Mouse (Mus musculus) kidney, adult 18-20 months (tissue): ENCODE measurements around the gene Emilin3.
"Not testable (repeated sequence)": the region's sequence is repeated elsewhere in the genome, so short reads cannot be mapped to it uniquely, and the experiment has no call there.

Source experiments
- DNase-seq: peaks from one replicate; pipeline ENCODE4 v3.0.0; 2021

Gene Emilin3

DNA sequence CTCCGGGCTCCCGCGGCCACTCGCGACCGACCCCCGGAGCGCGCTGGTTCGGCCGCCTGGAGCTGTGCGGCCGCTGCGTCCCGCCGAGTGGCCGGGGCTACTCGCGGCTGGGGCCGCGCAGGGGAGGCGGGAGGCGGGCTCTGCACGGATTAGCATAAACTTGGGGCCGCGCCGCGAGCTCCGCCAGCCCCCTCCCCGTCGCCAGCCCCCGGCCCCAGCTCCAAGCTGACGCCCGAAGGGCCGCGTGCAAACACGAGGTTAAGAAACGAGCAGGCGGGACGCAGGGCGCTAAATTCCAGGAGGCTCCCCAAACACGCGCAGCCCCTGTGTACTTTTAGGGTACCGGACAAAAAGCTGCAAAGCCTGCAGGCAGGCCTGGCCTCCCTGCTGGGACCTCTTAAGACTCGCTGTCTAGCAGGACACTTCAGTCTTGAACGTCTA, at the start of gene Emilin3:
Gene Emilin3 (minus strand): TSS at position 98 of the 441 bp plus-strand sequence.
- no peak for DNase-seq

DNA sequence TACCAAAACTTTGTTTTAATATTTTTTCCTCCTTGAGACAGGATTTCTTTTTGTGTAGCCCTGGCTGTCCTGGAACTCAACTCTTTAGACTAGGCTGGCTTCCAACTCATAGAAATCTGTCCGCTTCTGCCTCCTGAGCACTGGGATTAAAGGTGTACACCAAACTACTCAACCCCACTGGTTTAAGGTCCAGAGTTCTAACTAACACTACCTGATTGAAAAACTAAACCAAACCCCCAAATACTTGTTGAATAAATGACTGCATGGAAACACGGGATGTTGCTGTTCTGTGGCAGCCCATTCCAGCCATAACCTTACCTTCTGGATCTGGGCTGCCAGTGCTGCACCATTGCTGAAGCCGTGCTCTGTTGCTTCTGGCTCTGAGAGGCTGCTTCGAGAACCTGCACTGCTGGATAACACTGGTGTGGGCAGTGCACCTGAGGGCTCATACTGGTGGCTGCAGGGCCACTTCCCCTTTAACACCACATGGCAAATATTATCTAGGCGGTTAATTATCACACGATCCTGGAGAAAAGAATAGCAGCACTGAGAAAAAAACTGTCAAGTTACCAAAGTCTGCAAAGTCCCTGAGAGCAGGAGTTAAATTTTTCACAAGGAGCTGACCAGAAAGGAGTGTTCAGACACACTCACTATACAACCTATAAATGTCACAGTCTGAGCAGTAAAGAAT, 49.0 kb upstream of the Emilin3 start:
- DNase-seq = peak; percentile 32

DNA sequence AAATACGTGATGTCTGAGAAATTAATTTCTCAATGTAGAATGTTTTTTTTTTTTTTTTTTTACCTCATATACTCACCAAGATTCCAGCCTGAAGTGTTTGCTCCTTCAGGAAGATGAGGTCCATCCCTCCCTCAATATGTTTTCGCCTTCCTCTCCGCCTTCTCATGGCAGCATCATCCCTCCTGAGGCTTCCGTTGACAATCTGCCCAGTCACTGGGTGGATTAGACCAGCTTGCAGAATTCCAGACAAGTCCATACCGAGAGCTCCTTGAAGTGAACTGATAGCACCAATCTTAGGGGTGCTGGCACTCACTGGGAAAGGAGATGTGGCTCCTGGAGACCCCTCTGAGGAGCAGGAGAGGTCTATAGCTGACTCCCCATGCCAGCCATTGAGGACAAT, 47.8 kb upstream of the Emilin3 start:
- DNase-seq = no peak

DNA sequence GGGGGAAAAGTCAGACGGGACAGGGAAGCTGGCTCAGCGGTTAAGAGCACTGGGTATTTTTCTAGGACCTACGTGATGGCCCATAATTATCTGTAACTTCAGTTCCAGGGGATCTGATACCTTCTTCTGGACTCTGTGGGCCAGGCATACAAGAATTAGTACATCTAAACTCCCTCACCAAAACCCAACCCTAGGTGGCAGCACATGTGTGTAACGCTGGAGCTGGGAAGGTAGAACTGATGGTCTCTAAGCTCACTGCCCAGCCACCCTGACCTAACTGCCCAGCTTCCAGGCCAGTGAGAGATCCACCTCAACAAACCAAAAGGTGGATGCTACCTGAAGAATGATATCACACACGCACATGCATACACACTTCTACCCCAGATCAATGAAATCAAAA, 46.6 kb upstream of the Emilin3 start:
- DNase-seq = peak; percentile 63

DNA sequence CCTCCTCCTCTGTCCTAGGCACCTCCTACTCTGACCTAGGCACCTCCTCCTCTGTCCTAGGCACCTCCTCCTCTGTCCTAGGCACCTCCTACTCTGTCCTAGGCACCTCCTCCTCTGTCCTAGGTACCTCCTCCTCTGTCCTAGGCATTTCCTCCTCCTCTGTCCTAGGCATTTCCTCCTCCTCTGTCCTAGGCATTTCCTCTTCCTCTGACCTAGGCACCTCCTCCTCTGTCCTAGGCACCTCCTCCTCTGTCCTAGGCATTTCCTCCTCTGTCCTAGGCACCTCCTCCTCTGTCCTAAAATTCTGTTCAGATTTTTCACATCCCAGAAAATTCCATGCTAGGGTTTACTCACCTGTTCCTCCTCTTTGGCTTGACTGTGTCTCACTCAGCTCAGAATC, 45.7 kb upstream of the Emilin3 start:
- DNase-seq = not testable (repeated sequence)

DNA sequence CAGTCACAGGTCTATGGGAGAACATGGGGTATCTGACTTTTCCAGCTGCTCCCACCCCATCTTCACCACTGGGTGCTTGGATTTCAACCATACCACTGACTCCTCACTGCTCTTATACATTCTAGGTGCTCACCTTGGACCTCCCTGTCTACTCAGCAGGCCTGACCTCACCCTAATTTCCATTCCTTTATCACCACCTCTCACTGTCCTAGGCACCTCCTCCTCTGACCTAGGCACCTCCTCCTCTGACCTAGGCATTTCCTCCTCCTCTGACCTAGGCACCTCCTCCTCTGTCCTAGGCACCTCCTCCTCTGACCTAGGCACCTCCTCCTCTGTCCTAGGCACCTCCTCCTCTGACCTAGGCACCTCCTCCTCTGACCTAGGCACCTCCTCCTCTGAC, 45.2 kb upstream of the Emilin3 start:
- not testable (repeated sequence) for DNase-seq

DNA sequence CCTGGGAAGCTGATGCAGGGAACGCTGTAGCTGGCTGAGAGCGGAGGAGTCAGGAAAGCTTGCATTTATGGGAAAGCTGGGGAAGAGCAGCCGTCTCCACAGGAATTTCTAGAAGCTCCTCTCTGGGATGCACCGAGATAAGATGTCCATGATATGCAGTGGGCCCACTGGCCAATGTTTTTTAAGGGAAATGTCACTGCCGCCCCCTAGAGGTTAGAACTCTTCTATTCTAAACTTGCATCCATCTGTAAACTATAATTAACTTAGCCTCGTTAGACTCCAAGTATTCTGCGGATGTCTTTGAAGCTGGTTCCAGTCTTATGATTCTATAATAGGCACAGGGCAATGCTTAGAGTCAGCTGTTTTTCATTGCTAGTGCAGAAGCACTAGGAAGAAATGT, 43.2 kb upstream of the Emilin3 start:
- DNase-seq = no peak

DNA sequence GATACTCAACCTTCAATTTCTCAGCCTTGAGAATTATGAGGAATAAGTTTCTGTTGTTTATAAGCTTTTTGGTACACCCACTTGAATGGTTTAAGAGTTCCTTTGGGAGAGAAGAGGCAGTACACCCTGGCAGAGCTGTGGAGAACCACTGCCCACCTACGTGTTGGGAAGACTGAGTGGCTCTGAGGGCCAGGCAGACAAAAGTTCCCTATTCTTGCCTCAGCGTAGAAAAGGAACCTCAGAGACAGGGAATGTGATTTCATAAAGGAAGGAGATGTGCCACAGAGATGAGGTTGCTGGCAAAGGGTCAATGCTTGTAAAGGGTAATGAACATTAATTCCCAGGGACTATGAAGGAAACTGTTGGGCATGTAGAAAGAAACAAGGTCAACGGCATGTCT, 42.4 kb upstream of the Emilin3 start:
- DNase-seq = no peak

DNA sequence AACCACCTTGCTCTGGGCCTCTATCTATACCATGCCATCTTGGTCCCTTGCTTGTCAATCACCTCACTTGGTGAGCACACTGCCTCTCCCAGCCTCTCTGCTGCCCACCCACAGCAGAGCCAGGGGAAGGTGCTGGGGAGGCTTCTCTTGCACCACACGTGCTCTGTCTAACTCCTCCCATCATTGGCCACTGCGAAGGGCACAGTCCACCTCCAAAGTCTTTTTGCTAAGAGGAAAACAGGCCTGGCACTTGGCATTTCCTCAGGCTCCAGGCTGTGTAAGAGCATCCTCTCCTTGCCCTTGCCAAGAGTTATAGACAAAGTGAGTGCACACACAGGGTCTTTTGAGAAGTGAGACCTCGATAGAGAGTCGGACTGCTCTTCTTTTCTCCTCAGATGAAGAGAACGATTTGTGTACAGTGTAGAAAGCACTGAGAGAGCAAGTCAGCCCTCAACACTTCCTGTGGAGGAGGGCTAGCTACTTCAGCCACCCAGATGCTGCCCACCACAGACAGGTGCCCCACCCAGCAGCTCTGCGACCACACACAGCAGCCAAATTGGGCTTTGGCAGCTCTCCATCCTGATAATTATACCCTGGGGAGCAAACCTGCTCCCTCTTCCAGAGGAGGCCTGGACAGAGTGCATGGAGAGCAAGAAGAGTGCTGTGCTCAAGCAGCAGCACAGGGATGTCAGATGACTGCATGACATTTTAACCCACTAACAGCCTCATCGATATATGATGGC, 41.2 kb upstream of the Emilin3 start:
- no peak for DNase-seq

DNA sequence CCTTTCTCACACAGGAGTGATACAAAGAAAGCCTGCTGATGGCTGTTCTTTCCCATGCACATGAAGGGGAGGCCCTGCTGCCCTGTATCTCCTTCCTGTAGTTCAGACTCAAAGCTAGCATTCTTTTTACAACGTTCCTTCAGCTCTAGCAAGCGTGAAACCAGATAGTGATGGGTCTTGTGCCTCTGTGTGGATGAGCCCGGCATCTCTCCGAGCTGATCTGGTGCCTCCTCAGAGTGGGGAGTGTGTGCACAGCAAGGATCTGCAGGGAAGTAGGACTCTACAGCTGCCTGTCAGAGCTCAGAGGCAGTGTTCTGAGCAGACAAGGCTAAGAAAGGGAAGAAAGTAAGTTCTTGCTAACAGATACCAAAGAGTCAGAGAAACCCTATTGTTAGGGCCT, 39.5 kb upstream of the Emilin3 start:
- DNase-seq = no peak

DNA sequence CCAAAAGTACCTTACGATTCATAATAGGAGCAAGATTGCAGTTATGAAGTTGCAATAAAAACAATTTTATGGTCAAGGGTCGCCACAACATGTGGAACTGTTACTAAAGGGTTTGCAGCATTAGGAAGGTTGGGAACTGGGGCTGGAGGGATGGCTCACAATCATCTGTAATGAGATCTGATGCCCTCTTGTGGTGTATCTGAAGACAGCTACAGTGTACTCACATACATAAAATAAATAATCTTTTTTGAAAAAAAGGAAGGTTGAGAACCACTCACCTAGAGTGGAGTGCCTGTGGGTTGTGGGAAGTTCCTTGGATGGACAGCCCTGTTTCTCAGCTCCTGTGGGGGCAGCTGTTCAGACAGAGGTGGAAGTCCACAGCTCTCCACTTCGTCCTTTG, 30.3 kb upstream of the Emilin3 start:
- DNase-seq = no peak

DNA sequence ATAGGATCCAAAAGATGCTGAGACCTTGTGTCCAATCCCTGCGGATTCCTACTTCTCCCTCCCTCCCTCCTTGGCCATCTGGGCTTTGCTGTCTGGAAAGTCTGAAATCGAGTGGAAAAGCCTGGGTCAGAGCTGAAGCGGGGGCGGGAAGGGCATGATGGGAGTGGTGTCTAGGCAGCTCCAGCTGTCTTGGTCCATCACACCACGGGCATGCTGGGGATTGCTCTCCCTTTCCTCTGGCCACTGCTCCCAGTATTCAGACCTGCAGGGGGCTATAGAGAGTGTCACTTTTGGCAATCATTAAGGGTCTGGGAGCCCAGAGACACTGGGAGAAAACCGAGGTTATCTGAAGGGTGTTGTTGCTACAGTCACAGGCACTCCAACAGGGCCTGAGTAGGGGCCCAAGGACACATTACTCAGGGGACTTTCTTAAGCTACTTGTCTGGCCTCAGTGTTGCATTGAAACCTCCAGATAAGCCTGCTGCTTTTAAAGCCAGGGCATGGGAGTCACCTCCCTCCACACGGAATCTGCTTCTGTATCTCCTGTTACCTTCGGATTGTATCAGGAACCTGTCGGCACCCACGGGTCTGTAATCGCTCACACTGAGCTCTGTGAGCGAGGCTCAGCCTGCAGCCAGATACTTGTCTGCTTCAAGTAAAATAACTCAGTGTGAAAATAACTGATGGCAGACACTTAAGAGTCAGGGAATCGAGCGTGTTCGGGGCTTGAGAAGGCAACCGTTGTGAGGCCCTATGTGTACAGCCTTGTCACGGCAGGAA, 29.0 kb upstream of the Emilin3 start:
- no peak for DNase-seq

DNA sequence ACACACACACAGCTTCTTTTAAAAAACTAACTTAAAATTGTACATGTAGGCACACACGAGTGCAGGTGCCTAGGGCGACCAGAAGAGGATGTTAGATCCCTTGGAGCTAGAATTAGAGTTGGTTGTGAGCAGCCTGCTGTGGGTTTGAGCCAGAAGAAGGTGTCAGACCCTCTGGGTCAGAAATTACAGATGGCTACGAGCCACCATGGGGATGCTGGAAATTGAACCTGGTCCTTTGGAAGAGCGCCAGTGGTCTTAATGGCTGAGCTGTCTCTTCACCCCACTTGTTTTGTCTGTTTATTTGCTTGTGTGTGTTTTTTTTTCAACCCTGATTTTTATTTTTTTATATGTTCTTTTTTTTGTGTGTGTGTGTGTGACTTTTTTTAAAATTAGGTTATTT, 22.3 kb upstream of the Emilin3 start:
- DNase-seq = no peak

DNA sequence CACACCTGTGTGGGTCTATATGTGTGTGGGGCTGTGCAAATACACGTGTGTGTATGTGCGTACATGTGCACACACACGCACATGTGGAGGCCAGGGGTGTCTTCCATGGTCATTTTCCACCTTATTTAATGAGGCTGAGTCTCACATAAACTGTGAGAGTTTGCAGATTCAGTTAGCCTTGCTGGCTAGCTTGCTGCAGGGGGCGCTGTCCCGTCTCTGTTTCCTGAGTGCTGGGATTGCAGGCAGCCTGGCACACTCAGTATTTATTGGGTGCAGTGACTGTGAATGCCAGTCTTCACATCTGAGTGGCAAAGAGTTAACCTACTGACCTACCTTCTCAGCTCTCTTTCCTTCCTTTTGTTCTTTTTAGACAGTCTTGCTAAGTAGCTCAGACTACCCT, 21.8 kb upstream of the Emilin3 start:
- DNase-seq = no peak

DNA sequence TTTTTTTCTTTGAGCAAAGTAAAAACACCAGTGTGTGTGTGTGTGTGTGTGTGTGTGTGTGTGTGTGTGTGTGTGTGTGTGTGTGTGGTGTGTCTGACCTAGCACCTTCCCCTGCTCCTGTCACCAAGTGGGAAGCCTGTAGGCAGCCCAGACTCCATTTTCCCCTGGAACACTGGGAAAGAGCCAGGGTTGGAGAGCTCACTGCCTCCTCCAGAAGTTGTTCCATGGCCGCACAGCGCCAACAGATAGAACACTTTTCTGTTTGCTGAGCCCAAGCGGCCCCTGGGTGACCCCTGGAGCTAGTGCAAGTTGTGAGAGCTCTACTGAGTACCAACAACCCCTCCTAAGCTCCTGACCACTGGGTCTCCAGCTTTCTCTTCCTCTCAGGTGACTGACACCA, 20.9 kb upstream of the Emilin3 start:
- DNase-seq = no peak

DNA sequence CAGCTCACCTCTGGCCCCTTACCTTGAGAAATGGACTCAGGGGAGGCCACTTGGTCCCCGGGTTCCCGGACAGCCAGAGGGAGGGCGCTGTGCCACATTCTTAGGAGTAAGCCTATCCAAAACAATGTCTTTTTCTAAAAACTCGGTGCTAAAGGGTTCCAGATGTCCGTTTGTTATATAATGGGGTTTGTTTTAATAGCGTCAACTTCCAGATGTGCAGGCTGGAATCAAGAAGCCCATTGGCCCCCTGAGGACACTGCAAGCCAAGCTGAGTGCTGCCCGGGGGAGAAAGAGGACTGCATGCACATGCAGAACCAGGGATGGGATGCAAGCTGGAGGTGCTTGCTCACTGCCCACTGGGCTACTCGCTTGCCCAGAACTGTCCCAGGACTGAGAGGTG, 20.2 kb upstream of the Emilin3 start:
- no peak for DNase-seq

DNA sequence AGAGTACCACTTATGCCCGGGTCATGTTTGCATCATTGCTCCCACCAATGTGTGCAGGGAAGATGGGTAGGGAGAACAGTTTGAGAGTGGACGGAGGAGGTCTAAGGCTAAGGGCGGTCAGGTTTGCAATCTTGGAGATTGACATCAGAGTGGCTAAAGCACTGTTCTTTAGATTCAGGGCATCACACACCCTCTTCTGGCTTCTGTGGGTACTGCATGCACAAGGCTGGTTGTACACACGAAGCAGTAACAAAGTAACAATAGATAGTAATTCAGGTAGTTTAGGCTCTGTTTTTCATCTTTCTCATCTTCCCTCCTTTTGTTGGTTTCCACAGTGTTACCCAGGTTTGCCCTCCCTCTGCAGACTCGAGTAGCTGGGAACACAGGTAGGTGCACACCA, 19.2 kb upstream of the Emilin3 start:
- DNase-seq = no peak

DNA sequence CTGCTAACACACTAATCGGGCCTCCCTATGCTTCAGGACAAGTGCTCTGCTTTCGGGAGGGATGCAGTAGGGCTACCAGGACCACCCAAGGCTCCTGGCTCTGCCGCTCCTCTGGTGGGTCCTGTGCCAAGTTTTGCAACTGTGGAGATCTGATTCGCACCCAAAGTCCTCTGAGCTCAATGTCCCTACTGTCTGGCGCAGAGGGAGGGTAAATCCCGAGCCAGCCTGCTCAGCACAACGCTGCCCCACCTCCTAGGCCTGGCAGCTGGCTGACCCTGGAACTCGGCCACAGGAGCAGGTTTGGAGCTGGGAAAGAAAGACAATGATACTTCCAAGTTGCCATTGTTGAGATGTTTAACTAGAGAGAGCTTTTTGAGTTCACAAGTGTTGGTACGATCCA, 13.1 kb upstream of the Emilin3 start:
- DNase-seq = no peak

DNA sequence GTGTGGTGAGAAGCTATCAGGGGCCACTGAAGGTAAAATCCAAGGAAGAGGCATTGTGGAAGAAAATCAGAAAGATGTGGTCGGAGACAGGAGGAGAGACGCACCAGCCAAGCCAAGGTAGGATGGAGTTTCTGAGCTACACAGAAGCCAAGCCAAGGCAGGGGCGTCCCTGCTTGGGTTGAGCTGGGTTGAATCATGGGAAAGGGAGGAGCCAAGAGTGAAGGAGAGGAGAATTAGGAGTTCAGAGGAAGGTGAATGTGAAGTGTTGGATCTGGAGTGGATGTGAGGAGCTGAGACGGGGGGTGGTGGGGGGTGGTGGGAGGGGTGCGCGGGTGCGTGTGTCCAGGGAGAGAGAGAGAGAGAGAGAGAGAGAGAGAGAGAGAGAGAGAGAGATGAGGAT, 9.2 kb upstream of the Emilin3 start:
- no peak for DNase-seq

DNA sequence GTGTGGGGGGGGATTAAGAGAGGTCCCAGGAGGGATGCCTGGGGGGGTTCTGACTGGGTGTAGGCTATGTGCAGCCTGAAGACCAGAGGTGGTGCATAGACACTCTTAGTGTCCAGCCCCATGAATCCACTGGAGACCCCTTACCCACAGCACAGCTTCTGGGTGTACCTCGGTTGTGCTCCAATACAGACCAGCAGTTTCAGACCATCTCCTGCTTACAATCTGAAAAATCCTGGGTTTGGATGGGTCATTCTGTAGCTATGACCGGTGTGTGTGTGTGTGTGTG, 6.7 kb upstream of the Emilin3 start:
- no peak for DNase-seq

DNA sequence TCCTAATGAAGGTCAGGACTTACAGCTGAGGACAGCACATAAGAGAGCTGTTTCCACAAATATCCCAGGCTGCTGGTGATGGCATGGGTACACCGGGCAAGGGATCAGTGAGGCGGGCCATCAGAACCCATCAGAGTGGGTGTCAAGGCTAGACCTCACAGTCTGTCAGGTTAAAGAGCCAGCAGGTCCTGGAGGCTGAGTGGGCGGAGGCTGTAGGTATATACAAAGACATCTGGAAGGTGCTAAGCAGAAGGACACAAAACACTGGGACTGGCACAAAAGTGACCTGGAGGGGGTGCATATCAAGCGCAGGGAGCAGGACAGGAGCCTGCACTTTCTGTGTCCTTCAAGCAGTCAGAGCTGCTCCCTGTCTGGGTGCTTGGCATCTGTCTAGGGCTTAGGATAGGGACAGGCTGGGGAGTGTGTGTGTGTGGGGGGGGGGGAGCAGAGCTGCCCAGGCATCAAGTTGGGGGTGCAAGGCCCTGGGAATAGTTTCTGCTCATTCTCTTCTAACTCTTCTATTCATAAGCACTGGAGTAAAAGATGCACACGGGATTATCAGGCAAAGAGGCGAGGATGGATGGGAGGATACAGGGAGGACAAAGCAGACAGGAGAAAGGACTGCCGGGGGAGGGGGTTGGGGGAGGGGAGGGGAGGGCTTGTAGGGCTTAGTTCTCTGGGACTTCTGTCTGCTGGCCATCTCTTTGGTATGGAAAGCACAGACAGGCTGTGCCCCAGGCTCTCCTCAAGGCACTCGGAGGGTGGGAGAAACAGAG, 6.2 kb upstream of the Emilin3 start:
- DNase-seq = no peak

DNA sequence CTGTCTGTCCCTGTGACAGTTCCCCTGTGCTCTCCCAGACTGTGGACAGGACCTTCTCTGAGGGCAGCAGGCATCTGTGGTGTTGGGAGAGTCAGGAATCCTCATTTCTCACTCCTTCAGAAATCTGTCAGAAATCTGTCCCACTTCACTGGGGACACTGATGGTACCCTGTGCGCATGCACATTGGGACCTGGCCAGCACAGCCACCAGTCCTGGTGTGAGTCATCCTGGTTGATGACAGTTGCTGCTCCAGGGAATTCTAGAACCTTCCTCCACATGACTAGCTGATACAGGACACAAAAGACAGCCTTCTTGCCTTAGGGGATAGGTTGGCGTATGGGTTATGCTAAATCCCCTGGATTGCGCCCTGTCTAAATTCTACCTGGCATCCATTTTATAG, 5.2 kb upstream of the Emilin3 start:
- DNase-seq = no peak

DNA sequence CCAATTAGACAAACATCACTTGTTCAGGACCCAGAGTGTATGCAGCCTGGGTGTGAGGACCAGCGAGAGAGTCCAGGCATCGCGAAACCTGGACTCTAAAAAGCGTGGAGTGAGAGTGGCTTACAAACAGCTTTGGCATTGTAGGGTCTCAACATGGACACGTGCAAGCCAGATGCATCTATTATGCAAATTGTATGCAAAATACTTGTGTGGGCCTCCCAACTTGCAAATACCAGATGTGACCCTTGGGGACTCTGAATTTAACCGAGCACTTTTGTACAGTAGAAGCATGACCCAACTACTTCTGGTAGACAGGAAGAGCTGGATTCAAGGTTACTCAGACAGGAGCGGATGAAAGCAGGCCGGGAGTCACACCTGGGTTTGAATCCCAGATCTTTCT, 4.6 kb upstream of the Emilin3 start:
- DNase-seq = no peak
